Mouse (Mus musculus) cerebellum, adult 2 months (tissue): ENCODE measurements around the gene Bcl2l2.

ENCODE experiments used
- CTCF ChIP-seq: fragments of 200-500 bp; IDR thresholded peaks from 2 replicates; pipeline ENCODE4 v1.5.1; 2011; ENCODE audit warnings: low read depth, mild to moderate bottlenecking, control low read depth, low read length, moderate library complexity, borderline replicate concordance; ENCODE audit not compliant: insufficient read depth
- POLR2A ChIP-seq: fragments of 200-500 bp; IDR thresholded peaks from 2 replicates; pipeline ENCODE4 v1.6.1; 2011; ENCODE audit warnings: low read length, control low read depth, borderline replicate concordance; ENCODE audit not compliant: insufficient read depth

GRCm38 (mm10) chr14:54900383-54900782 lies 17.2 kb downstream of the Bcl2l2 start:
- no peak for TF ChIP-seq POLR2A
- TF ChIP-seq CTCF, result peak; percentile 58; the same call in 1 of the 2 replicates
